Mouse (Mus musculus) lung, embryonic 14.5 days (tissue): ENCODE results near the gene Ndufaf7. TPM values are rescaled to one million over a fixed set of nuclear protein-coding genes. Genes with fewer than 3 reads are reported as not detected.

Experiments used
- ATAC-seq: fragments of 200-750 bp; cut with Nextera tagmentation; 2 replicates; pipeline ENCODE4 v1.8.0; 2017; ENCODE audit warnings: mild to moderate bottlenecking, moderate TSS enrichment, moderate library complexity; ENCODE audit not compliant: insufficient read depth
- DNase-seq: peaks from one replicate; pipeline ENCODE4 v3.0.0-alpha.2; 2015
- H3K27ac ChIP-seq: fragments of 300-500 bp; sonication (generic); 2 replicates; pipeline ENCODE4 v1.5.1; 2014; ENCODE audit warnings: low read depth, mild to moderate bottlenecking, moderate library complexity
- H3K27me3 ChIP-seq: fragments of 300-500 bp; sonication (generic); 2 replicates; pipeline ENCODE4 v1.6.1; 2014; ENCODE audit warnings: low read length, control low read depth; ENCODE audit not compliant: insufficient read depth
- H3K36me3 ChIP-seq: fragments of 300-500 bp; sonication (generic); 2 replicates; pipeline ENCODE4 v1.6.1; 2014; ENCODE audit warnings: control low read depth; ENCODE audit not compliant: insufficient read depth
- H3K4me1 ChIP-seq: fragments of 300-500 bp; sonication (generic); 2 replicates; pipeline ENCODE4 v1.6.1; 2014; ENCODE audit warnings: antibody characterized with exemption, control low read depth; ENCODE audit not compliant: insufficient read depth
- H3K4me2 ChIP-seq: fragments of 300-500 bp; sonication (generic); 2 replicates; pipeline ENCODE4 v1.6.1; 2014; ENCODE audit warnings: mild to moderate bottlenecking
- H3K4me3 ChIP-seq: fragments of 300-500 bp; sonication (generic); 2 replicates; pipeline ENCODE4 v1.5.1; 2014; ENCODE audit warnings: low read depth, low read length
- H3K9ac ChIP-seq: fragments of 300-500 bp; sonication (generic); 2 replicates; pipeline ENCODE4 v1.6.1; 2014
- H3K9me3 ChIP-seq: fragments of 300-500 bp; sonication (generic); 2 replicates; pipeline ENCODE4 v1.6.1; 2016; ENCODE audit warnings: low read depth, low read length, control low read depth
- CTCF ChIP-seq: IDR thresholded peaks from 2 replicates; pipeline ENCODE4 v1.5.1; 2016; ENCODE audit warnings: antibody characterized with exemption, low read depth
- WGBS: fragments of 180-500 bp; shearing (Covaris S2); extraction: QIAGEN DNeasy Blood & Tissue Kit; methylation state at CpG from one replicate; pipeline ENCODE4 v1.1.7; 2014; 5-methylcytosine and 5-hydroxymethylcytosine counted together
- polyA plus RNA-seq: library from polyadenylated mRNA; unstranded; fragments of >200 nt; fragmentation: Nextera tagmentation; extraction: Ambion mirVana; gene quantifications from 2 replicates; pipeline ENCODE4 v1.2.1, GENCODE M21; 2014

Ndufaf7 gene
- polyA plus RNA-seq, 1 experiment from 2014 or later, result 57.6 TPM

DNA sequence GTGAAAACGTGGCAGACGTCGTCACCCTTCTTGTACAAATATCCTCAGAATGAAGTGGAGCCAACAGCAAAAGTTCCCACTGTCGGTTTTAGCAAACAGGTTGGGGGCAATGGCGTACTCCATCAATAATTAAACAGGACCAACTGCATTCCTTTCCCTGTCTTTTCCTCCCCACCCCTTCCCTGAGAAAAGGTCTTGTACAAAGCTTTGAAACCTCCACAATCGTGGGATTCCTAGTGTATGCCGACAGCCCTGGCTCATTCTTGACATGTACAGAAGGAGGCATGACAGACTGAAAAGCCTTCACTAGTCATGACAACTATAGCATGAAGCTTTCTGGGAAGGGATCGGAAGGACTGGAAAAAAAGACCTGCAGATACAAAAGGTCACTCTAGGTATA lies 16.3 kb downstream of the Ndufaf7 start:
- no peak overlapping the region for H3K9ac ChIP-seq
- no peaks in the 10 kb centered on the region for H3K27me3 ChIP-seq
- no peak overlapping the region for H3K4me3 ChIP-seq
- TF ChIP-seq CTCF, result no peak
- no peaks in the 10 kb centered on the region for H3K9me3 ChIP-seq
- H3K4me2 ChIP-seq, result no peak overlapping the region
- ATAC-seq (peak; percentile 81), DNase-seq (peak; percentile 46)
- no peaks in the 10 kb centered on the region for H3K4me1 ChIP-seq
- H3K27ac ChIP-seq, result no peak overlapping the region; the same call in 1 of the 2 replicates
- WGBS, result 72% methylated on average over 8 of the region's 8 CpGs
- peaks cover 91% of the 10 kb centered on the region for H3K36me3 ChIP-seq

DNA sequence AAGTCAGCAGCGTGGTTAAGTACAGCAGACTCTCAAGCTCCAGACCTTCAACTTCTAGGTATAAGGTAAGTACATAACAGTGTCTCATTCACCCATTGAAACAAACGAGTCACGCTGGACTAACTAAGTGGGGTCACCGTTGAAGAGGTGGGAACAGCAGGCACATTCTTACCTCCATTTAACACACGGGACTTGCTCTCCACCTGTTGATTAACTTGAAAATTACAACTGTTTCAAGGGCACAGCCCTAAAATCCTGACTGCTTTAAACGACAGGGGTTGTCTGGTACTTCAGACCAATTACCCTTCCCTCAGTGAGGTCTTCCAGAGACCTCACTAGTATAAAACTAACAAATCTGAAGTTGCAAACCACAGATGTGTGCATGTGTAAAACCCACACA lies 22.5 kb downstream of the Ndufaf7 start:
- 79% methylated on average over 6 of the region's 6 CpGs for WGBS
- Histone ChIP-seq H3K4me1 (no peaks in the 10 kb centered on the region), H3K9me3 (no peaks in the 10 kb centered on the region), H3K9ac (no peak overlapping the region), H3K4me2 (no peak overlapping the region), H3K36me3 (peaks cover 84% of the 10 kb centered on the region), H3K27ac (no peak overlapping the region), H3K27me3 (no peaks in the 10 kb centered on the region), H3K4me3 (no peak overlapping the region)
- ATAC-seq, result no peak
- TF ChIP-seq CTCF, result no peak
- DNase-seq, result no peak

DNA sequence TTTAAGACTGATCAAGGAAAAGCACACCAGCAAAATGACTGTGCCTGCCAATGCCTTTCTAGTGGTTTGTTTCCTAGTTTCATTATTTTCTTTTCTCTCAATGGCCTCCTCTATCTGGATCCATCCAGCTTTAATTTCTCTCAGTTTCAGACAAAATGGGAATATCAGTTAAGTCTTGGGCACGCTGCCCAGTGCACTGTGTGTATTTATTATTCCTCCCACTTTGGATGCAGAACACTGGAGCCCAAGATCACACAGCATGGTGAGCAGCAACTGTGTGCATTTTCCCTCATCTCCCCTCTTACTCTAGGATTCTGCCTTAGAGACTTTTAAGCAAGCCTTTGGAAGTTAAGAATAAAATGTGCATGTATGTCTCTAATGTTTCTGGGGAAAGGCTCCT lies 27.5 kb downstream of the Ndufaf7 start:
- Histone ChIP-seq H3K27ac (no peak overlapping the region), H3K4me2 (no peak overlapping the region), H3K36me3 (peaks cover 66% of the 10 kb centered on the region), H3K9ac (no peak overlapping the region), H3K4me3 (no peak overlapping the region), H3K27me3 (no peaks in the 10 kb centered on the region), H3K9me3 (no peaks in the 10 kb centered on the region), H3K4me1 (no peaks in the 10 kb centered on the region)
- no peak for TF ChIP-seq CTCF
- DNase-seq, result peak; percentile 51
- ATAC-seq, result no peak
- 87% methylated on average over 1 of the region's 1 CpGs for WGBS

- no peak overlapping the region for H3K27ac ChIP-seq
- H3K9ac ChIP-seq, result no peak overlapping the region
- no peak overlapping the region for H3K4me3 ChIP-seq
- no peak overlapping the region for H3K4me2 ChIP-seq
- no peaks in the 10 kb centered on the region for H3K9me3 ChIP-seq
- peaks cover 59% of the 10 kb centered on the region for H3K36me3 ChIP-seq
- H3K27me3 ChIP-seq, result no peaks in the 10 kb centered on the region
- no peak for TF ChIP-seq CTCF
- 71% methylated on average over 11 of the region's 11 CpGs for WGBS
- DNase-seq, result peak; percentile 19
- no peaks in the 10 kb centered on the region for H3K4me1 ChIP-seq
- ATAC-seq, result peak; percentile 35; the same call in 1 of the 2 replicates
Measured at GRCm38 (mm10) chr17:78966092-78966883, 29.4 kb downstream of the Ndufaf7 start.

- no peaks in the 10 kb centered on the region for H3K9me3 ChIP-seq
- ATAC-seq (no peak), DNase-seq (no peak)
- no peaks in the 10 kb centered on the region for H3K27me3 ChIP-seq
- peaks cover 57% of the 10 kb centered on the region for H3K36me3 ChIP-seq
- H3K27ac ChIP-seq, result no peak overlapping the region
- no peak overlapping the region for H3K4me2 ChIP-seq
- no peak for TF ChIP-seq CTCF
- no peak overlapping the region for H3K4me3 ChIP-seq
- 62% methylated on average over 3 of the region's 3 CpGs for WGBS
- H3K4me1 ChIP-seq, result no peaks in the 10 kb centered on the region
- no peak overlapping the region for H3K9ac ChIP-seq
Measured at GRCm38 (mm10) chr17:78968500-78968899, 31.6 kb downstream of the Ndufaf7 start.

- H3K4me3 ChIP-seq, result no peak overlapping the region
- TF ChIP-seq CTCF, result no peak
- H3K9me3 ChIP-seq, result no peaks in the 10 kb centered on the region
- WGBS, result 92% methylated on average over 8 of the region's 8 CpGs
- no peaks in the 10 kb centered on the region for H3K27me3 ChIP-seq
- no peak overlapping the region for H3K4me2 ChIP-seq
- ATAC-seq (no peak), DNase-seq (no peak)
- H3K27ac ChIP-seq, result no peak overlapping the region
- H3K4me1 ChIP-seq, result no peaks in the 10 kb centered on the region
- H3K9ac ChIP-seq, result no peak overlapping the region
- H3K36me3 ChIP-seq, result peaks cover 40% of the 10 kb centered on the region
Measured at GRCm38 (mm10) chr17:78983166-78983565, 46.2 kb downstream of the Ndufaf7 start.

- H3K36me3 ChIP-seq, result peaks cover 39% of the 10 kb centered on the region
- no peak overlapping the region for H3K9ac ChIP-seq
- no peaks in the 10 kb centered on the region for H3K27me3 ChIP-seq
- no peak overlapping the region for H3K4me3 ChIP-seq
- DNase-seq (no peak), ATAC-seq (no peak)
- H3K9me3 ChIP-seq, result no peaks in the 10 kb centered on the region
- no peak for TF ChIP-seq CTCF
- H3K4me2 ChIP-seq, result no peak overlapping the region
- no peak overlapping the region for H3K27ac ChIP-seq
- no peaks in the 10 kb centered on the region for H3K4me1 ChIP-seq
- WGBS, result 84% methylated on average over 3 of the region's 3 CpGs
Measured at GRCm38 (mm10) chr17:78983736-78984135, 46.8 kb downstream of the Ndufaf7 start.
